Mouse (Mus musculus) limb, embryonic 14.5 days (tissue): ENCODE results near the gene Klf16. TPM values are rescaled to one million over a fixed set of nuclear protein-coding genes. Genes with fewer than 3 reads are reported as not detected.

Experiments used
- ATAC-seq: fragments of 200-750 bp; cut with Nextera tagmentation; 2 replicates; pipeline ENCODE4 v1.8.0; 2017; ENCODE audit warnings: low read depth, moderate number of reproducible peaks, moderate TSS enrichment; ENCODE audit not compliant: low FRiP score
- DNase-seq: peaks from one replicate; pipeline ENCODE4 v3.0.0-alpha.2; 2015; ENCODE audit warnings: low spot score
- H3K27ac ChIP-seq: fragments of 300-500 bp; sonication (generic); replicated peaks from 2 replicates; pipeline ENCODE4 v1.5.1; 2014; ENCODE audit warnings: low read depth, mild to moderate bottlenecking, low read length, moderate library complexity, mixed read lengths
- H3K27me3 ChIP-seq: fragments of 300-500 bp; sonication (generic); 2 replicates; pipeline ENCODE4 v1.6.1; 2014; ENCODE audit warnings: low read length, mixed read lengths; ENCODE audit not compliant: control insufficient read depth, insufficient read depth
- H3K36me3 ChIP-seq: fragments of 300-500 bp; sonication (generic); 2 replicates; pipeline ENCODE4 v1.6.1; 2014; ENCODE audit warnings: mild to moderate bottlenecking, low read length, moderate library complexity, mixed read lengths; ENCODE audit not compliant: control insufficient read depth, insufficient read depth
- H3K4me1 ChIP-seq: fragments of 300-500 bp; sonication (generic); 2 replicates; pipeline ENCODE4 v1.6.1; 2014; ENCODE audit warnings: antibody characterized with exemption, low read length, mixed read lengths; ENCODE audit not compliant: control insufficient read depth, insufficient read depth
- H3K4me2 ChIP-seq: fragments of 300-500 bp; sonication (generic); replicated peaks from 2 replicates; pipeline ENCODE4 v1.6.1; 2014; ENCODE audit warnings: low read depth, mild to moderate bottlenecking, low read length, moderate library complexity; ENCODE audit not compliant: severe bottlenecking
- H3K4me3 ChIP-seq: fragments of 300-500 bp; sonication (generic); replicated peaks from 2 replicates; pipeline ENCODE4 v1.5.1; 2014; ENCODE audit warnings: low read length
- H3K9ac ChIP-seq: fragments of 300-500 bp; sonication (generic); 2 replicates; pipeline ENCODE4 v1.6.1; 2014; ENCODE audit warnings: mild to moderate bottlenecking, low read depth, low read length, moderate library complexity; ENCODE audit not compliant: severe bottlenecking
- H3K9me3 ChIP-seq: fragments of 300-500 bp; sonication (generic); 2 replicates; pipeline ENCODE4 v1.6.1; 2016; ENCODE audit warnings: low read length; ENCODE audit not compliant: control insufficient read depth
- POLR2A ChIP-seq: fragments of 200-500 bp; IDR thresholded peaks from 2 replicates; pipeline ENCODE4 v1.8.0; 2012; ENCODE audit warnings: inconsistent platforms, mild to moderate bottlenecking, moderate library complexity, borderline replicate concordance; ENCODE audit not compliant: insufficient read depth, insufficient read length; ENCODE audit errors: extremely low read depth
- WGBS: fragments of 180-500 bp; shearing (Covaris S2); extraction: QIAGEN DNeasy Blood & Tissue Kit; methylation state at CpG from one replicate; pipeline ENCODE4 v1.1.7; 2014; 5-methylcytosine and 5-hydroxymethylcytosine counted together
- polyA plus RNA-seq, 2 experiments: library from polyadenylated mRNA; depleted of rRNA in 1 of 2; stranded (reverse) in 1 of 2; unstranded in 1 of 2; fragments of >200 nt; fragmentation: Nextera tagmentation in 1 of 2; extraction: Ambion mirVana in 1 of 2; gene quantifications; 2 replicates each; pipeline versions ENCODE4 v1.2.1 to v1.2.3; 2012 to 2014

Gene Klf16
- polyA plus RNA-seq, 2 experiments, result 11.0 to 18.9 TPM

GRCm38 (mm10) chr10:80589879-80590854, 13.0 kb upstream of the Klf16 start, which contains the start of gene Abhd17a:
Gene Abhd17a, minus strand, starts transcription at chr10:80590341.
- ATAC-seq, result peak; percentile 96
- 1% methylated on average over 61 of the region's 73 CpGs for WGBS
- peak; percentile 82; the same call in 1 of the 2 replicates for TF ChIP-seq POLR2A

DNA sequence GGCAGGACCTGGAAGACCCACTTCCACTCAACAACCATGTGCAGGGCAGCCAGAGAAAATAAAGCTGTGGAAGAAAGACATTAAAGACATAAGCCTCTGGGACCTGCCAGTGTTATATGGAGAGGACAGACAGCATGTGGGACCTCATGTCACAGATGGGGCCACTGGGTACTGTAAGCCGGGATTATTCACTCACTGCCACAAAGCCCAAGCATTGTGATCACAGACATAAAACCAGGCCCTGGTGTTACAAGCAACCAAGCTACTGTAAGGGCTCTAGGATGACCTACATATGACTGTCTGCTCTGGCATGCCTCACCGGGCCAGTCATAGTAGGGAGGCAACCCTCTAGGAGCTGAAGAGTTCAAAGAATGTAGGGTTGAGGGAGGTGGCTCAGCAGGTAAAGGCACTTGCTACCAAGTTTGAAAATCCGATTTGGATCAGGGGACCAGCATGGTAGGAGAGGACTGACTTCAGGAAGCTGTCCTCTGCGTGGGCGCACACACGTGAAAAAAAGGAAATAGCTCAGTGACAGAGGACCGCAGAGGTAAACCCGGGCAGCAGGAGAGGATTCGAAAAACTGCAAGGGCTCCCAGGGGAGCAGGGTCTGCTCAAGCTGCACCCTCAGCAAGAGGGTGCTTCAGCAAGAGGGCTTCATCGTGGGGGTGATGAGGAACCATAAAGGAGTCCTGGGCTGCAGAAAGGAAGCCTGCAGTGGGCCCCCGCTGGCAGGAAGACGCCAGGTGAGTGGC, 12.2 kb upstream of the Klf16 start:
- no peaks in the 10 kb centered on the region for H3K9me3 ChIP-seq
- H3K27me3 ChIP-seq, result no peaks in the 10 kb centered on the region
- H3K4me2 ChIP-seq, result peak overlapping the region; percentile 97
- TF ChIP-seq POLR2A, result no peak
- H3K36me3 ChIP-seq, result peaks cover 22% of the 10 kb centered on the region
- peak overlapping the region; percentile 94 for H3K4me3 ChIP-seq
- no peak for ATAC-seq
- peaks cover 16% of the 10 kb centered on the region for H3K4me1 ChIP-seq
- 15% methylated on average over 12 of the region's 12 CpGs for WGBS
- DNase-seq, result no peak
- H3K27ac ChIP-seq, result no peak overlapping the region
- H3K9ac ChIP-seq, result peak overlapping the region; percentile 85

More at GRCm38 (mm10) chr10:80589879-80590854, 13.0 kb upstream of the Klf16 start, which contains the start of gene Abhd17a:
- peaks cover 16% of the 10 kb centered on the region for H3K4me1 ChIP-seq
- peak within 1 kb of the TSS; percentile 97 for H3K4me2 ChIP-seq
- H3K27me3 ChIP-seq, result no peaks in the 10 kb centered on the region
- H3K27ac ChIP-seq, result 0 out of 2 replicates have a peak within 1 kb of the TSS, but pooled peaks have one; percentile 46
- DNase-seq, result peak; percentile 95
- peak within 1 kb of the TSS; percentile 85 for H3K9ac ChIP-seq
- H3K36me3 ChIP-seq, result peaks cover 15% of the 10 kb centered on the region
- H3K9me3 ChIP-seq, result no peaks in the 10 kb centered on the region
- H3K4me3 ChIP-seq, result peak within 1 kb of the TSS; percentile 94

DNA sequence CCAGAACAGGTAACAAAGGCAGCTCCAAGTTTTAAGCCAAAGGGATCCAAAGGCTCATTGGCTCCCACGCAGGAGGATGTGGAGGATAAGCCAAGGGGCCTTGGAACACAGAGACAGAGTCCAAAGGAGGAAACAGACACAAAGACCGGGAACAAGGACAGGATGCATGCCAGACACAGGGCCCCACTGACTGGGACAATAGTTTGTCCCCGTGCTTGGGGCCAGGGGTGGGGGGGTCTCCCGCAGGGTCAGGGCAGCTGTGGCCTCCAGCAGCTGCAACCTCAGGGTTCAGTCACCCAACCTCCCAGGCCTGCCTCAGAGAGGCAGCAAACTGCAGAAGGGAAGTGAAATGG, 10.2 kb upstream of the Klf16 start:
- 39% methylated on average over 4 of the region's 4 CpGs for WGBS
- no peak overlapping the region for H3K9ac ChIP-seq
- H3K27ac ChIP-seq, result no peak overlapping the region; the same call in 1 of the 2 replicates
- ATAC-seq, result no peak
- H3K4me3 ChIP-seq, result no peak overlapping the region
- no peaks in the 10 kb centered on the region for H3K27me3 ChIP-seq
- H3K4me1 ChIP-seq, result peaks cover 16% of the 10 kb centered on the region
- H3K9me3 ChIP-seq, result no peaks in the 10 kb centered on the region
- peaks cover 38% of the 10 kb centered on the region for H3K36me3 ChIP-seq
- no peak overlapping the region; the same call in 1 of the 2 replicates for H3K4me2 ChIP-seq
- TF ChIP-seq POLR2A, result no peak
- no peak for DNase-seq

- WGBS, result 93% methylated on average over 33 of the region's 51 CpGs
- DNase-seq (no peak), ATAC-seq (no peak)
- H3K27me3 ChIP-seq, result no peaks in the 10 kb centered on the region
- no peak overlapping the region for H3K4me3 ChIP-seq
- H3K36me3 ChIP-seq, result peaks cover 38% of the 10 kb centered on the region
- no peaks in the 10 kb centered on the region for H3K9me3 ChIP-seq
- peak overlapping the region; percentile 34; the same call in 1 of the 2 replicates for H3K9ac ChIP-seq
- peak overlapping the region; percentile 13; the same call in 1 of the 2 replicates for H3K27ac ChIP-seq
- peaks cover 16% of the 10 kb centered on the region for H3K4me1 ChIP-seq
- no peak overlapping the region; the same call in none of the 2 replicates for H3K4me2 ChIP-seq
- TF ChIP-seq POLR2A, result no peak
Observed at GRCm38 (mm10) chr10:80586407-80587304, 9.5 kb upstream of the Klf16 start.

GRCm38 (mm10) chr10:80585581-80585980, 8.5 kb upstream of the Klf16 start:
- no peak for TF ChIP-seq POLR2A
- 93% methylated on average over 8 of the region's 8 CpGs for WGBS
- H3K4me2 ChIP-seq, result no peak overlapping the region
- no peaks in the 10 kb centered on the region for H3K27me3 ChIP-seq
- ATAC-seq (no peak), DNase-seq (no peak)
- H3K4me1 ChIP-seq, result peaks cover 15% of the 10 kb centered on the region
- H3K9ac ChIP-seq, result no peak overlapping the region
- no peaks in the 10 kb centered on the region for H3K9me3 ChIP-seq
- no peak overlapping the region for H3K27ac ChIP-seq
- peaks cover 41% of the 10 kb centered on the region for H3K36me3 ChIP-seq
- H3K4me3 ChIP-seq, result no peak overlapping the region
